Mouse (Mus musculus) common myeloid progenitor, adult 5-6 weeks (primary cell): Measurements from ENCODE around the gene Gm3854. TPM values are rescaled to one million over a fixed set of nuclear protein-coding genes. Genes with fewer than 3 reads are reported as not detected.
A peak's percentile ranks its signal among the peaks of the same experiment; 100 is the strongest.
"Not testable (repeated sequence)": the region's sequence is repeated elsewhere in the genome, so short reads cannot be mapped to it uniquely, and the experiment has no call there.

Experiments
- ATAC-seq: replicated peaks from 2 replicates; pipeline ENCODE4 v1.8.0; 2016; ENCODE audit warnings: low read depth, mild to moderate bottlenecking, moderate TSS enrichment, inconsistent platforms; ENCODE audit not compliant: poor library complexity, severe bottlenecking
- total RNA-seq: library from RNA; stranded (forward); fragments of 200-1000, 187-1606 nt; gene quantifications from 2 replicates; pipeline ENCODE4 v1.2.3, GENCODE M21; 2017

Gm3854 gene
- total RNA-seq: 0.39 and 1.2 TPM in 2 replicates

DNA sequence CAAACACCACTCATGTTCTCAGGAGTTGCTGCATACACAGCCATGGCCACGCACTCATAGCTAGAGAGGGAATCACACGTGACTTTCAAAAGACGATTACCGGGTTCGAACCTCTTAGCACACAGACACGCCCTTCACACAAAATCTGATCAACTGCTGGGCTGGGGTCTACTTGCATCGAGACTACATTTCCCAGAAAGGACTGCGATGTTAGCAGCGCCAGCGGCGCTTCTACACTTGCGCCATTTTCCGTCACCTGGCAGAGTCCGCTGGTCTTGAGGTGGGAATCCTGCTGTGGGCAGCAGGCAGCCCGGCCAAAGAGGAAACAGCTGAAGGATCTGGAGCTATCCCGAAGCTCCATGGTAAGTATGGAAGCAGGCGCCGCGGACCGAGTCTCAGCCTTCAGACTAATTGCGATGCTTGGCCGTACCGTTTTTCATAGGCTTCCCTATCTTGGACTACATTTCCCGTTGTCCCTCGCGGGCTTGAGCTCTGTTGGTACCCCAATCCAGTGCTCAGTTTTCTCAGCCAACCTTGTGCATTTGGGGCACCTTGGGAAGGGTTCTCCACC lies at the start of gene Gm3854:
Gm3854 (plus strand) TSS at position 259 of the 571 bp plus-strand sequence.
- peak; percentile 94 for ATAC-seq

- ATAC-seq: not testable (repeated sequence)
Measured at GRCm38 (mm10) chr7:6300796-6301195, 42.8 kb upstream of the Gm3854 start.

- peak; percentile 29 for ATAC-seq
Measured at GRCm38 (mm10) chr7:6330458-6331232, 12.9 kb upstream of the Gm3854 start.

DNA sequence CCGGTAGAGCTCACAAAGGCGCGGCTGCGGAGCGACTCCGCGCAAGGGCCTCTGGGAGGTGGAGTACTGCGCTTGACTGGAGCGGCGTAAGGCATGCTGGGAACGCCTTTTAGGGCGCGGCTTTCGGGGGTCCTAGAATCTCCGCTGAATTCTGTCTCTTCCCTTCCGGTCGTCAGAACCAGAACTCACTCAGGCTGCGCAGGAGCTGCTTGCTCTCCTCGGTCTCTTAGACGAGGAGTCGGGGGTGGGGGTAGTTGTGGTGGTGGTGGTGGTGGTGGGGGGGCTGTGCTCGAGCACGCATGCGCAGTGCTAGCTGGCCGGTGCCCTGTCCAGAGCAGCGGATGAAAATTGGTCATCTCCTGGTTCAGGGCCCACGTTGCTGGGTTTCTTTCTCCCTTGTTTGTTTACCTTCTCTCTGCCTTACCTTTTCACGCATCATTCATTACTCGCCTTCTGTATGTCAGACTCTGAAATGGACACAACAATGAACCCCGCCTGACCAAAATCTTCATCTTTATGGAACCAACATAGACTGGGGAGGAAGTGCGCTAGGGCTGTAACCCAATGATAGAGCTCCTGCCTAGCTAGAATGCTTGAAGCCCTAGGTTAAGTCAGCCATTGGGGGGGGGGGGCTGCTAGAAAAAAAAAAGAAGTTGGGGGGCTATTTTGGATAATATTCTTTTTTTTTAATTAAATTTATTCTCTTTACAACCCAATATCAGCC lies 12.2 kb upstream of the Gm3854 start, which contains the start of gene Zfp583:
Zfp583 (minus strand) TSS at position 53 of the 724 bp plus-strand sequence.
- ATAC-seq: peak; percentile 96

- ATAC-seq: no peak
Measured at GRCm38 (mm10) chr7:6339865-6340264, 3.7 kb upstream of the Gm3854 start.

- ATAC-seq: no peak
Measured at GRCm38 (mm10) chr7:6344124-6344523, 565 bp downstream of the Gm3854 start.

GRCm38 (mm10) chr7:6358121-6358520 lies 14.6 kb downstream of the Gm3854 start:
- ATAC-seq: no peak

DNA sequence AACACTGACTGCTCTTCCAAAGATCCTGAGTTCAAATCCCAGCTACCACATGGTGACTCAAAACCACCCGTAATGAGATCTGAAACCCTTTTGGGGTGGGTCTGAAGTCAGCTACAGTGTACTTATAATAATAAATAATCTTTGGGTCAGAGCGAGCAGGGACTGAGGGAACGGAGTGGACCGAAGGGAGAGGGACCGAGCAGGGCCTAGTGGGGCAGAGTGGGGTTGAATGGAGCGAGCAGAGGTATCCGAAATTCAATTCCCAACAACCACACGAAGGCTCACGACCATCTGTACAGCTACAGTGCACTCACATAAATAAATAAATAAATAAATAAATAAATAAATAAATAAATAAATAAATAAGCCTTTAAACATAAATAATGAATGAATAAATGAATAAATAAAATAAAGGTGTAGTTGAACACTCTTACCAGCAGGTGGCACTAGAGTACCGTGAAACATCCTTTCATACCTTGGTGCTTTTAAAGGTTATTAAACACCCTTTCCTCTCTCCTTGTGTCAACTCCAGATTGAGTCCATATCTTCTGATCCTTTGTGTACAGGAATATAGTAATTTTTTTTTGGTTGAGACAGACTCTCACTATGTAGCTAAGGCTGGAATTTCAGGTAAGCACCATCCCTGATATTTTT lies 15.5 kb downstream of the Gm3854 start:
- no peak for ATAC-seq

- ATAC-seq: no peak
Measured at GRCm38 (mm10) chr7:6360477-6361060, 17.0 kb downstream of the Gm3854 start.

- ATAC-seq: no peak
Measured at GRCm38 (mm10) chr7:6361756-6362155, 18.2 kb downstream of the Gm3854 start.

- ATAC-seq: peak; percentile 77
Measured at GRCm38 (mm10) chr7:6362268-6363046, 18.9 kb downstream of the Gm3854 start.

DNA sequence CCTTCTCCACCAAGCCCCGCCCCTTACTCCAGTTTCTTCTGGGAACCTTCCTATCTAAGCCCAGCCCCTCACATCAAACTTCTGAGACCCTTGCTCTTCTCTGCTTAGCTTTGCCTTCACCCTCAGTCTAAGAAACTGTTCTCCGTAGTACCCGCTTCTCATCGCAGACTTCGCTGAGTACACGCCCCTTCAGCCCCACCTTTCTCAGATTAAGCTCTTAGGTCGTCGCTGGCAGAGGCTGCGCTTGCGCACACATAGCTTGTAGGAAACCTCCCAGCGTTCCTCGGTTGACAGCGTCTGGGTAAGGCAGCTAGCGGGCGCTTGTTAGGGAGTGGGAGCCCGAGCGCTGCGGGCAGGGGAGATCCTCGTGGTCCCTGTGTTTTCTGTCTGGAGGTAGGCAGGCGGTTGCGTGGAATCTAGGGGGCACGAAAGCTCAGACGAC lies 19.5 kb downstream of the Gm3854 start, which contains the start of gene Zfp78:
Zfp78 (plus strand) TSS at position 234 of the 442 bp plus-strand sequence.
- ATAC-seq: peak; percentile 67

- no peak for ATAC-seq
Measured at GRCm38 (mm10) chr7:6364761-6365160, 21.2 kb downstream of the Gm3854 start.

DNA sequence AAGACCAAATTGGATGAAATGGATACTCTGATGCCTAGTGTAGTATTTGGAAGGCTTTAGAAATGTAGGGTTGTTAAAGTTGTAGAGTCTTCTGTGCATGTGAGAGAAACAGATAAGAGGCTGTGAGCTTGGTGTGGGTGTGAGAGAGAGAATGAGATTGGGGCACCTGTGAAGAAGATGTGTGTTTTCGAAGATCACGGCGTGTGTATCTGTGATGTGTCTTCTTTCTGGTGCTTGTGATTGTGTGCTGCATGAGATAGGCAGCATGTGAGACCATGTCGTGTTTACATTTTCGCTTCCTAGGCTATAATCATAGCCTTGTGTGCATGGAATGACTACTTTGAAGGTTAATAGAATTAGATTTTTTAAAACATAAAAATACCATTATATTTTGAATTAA lies 23.6 kb downstream of the Gm3854 start:
- no peak for ATAC-seq

DNA sequence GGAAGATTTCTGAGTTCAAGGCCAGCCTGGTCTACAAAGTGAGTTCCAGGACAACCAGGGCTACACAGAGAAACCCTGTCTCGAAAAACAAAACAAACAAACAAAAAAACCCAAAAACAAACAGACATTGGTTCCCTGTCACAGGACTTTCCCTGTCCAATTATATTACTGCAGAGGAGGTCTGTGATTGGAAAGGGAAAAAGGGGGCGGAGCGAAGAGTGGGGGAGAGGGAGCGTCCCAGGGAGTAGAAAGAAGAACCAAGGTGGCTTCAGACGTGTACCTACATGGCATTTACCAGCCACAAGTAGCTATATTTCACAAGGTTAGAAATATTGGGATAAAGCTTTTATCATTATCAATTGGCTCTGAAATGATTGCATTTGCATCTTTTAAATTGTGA lies 24.6 kb downstream of the Gm3854 start:
- ATAC-seq: not testable (repeated sequence)

DNA sequence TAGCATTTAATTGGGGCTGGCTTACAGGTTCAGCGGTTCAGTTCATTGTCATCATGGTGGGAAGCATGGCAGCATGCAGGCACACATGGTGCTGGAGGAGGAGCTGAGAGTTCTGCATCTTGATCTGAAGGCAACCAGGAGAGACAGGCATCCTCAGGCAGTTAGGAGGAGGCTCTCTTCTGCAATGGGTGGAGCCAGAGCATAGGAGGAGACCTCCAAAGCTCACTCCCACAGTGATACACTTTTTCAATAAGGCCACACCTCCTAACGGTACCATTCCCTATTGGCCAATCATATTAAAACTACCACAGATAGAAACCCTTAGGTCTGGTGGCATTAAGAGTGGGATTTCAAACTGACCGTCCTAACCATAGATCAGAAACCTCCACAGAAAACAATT lies 25.9 kb downstream of the Gm3854 start:
- ATAC-seq: no peak

GRCm38 (mm10) chr7:6372993-6373392 lies 29.4 kb downstream of the Gm3854 start:
- ATAC-seq: no peak

DNA sequence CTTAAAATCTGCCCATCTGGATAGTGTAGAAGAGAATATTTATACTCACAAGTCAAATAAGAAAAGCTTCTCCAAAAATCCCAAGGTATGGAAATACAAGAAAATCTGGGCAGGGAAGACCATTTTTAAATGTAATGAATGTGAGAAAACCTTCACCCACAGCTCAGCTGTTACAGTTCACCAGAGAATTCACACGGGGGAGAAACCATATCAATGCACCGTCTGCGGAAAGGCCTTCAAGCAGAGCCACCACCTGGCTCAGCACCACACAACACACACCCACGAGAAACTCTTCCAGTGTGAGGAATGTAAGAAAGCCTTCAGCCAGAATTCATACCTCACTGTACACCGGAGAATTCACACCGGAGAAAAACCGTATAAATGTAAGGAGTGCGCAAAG lies 34.9 kb downstream of the Gm3854 start:
- ATAC-seq: no peak

- no peak for ATAC-seq
Measured at GRCm38 (mm10) chr7:6381431-6381830, 37.9 kb downstream of the Gm3854 start.
